In the genomic region with DNA sequence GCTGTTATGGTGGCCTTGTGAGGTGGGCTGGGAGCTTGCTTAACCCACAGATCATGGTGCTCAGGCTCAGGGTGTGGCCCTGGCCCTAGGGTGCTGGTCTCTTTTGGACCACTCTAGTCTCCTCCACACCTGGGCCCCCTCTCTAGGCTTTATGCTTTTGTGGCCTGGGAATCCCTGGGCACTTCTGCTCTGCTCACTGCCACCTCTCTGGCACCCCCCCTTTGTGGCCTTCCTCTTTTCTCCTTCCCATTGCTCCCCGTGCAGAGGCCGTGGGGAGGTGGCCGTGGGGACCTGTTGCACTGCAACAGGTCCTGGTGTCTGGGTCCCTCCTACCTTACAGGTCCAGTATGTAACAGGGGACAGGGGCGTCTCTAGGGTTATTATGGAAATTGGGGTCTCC, we compare ENCODE assay signal across 16 mouse cellular contexts.
"Had no signal": no experiment of that assay in that cellular context is flagged by ENCODE, and none has a peak within 500 bp of the region (broad histone marks: within the 10 kb centered on the region; RNA-seq: fewer than 3 reads in every experiment).

No protein-coding gene starts in this region.

- H3K27me3 ChIP-seq: lung, embryonic 15.5 days; stomach, embryonic 15.5 days had no signal

- H3K9ac ChIP-seq: liver, embryonic 14.5 days; lung, embryonic 15.5 days; midbrain, embryonic 12.5 days; neural tube, embryonic 12.5 days; stomach, embryonic 15.5 days had no signal

- DNase-seq: lung, adult 2 months; lung, postnatal 14 days; lung, postnatal 36 days; midbrain, embryonic 14.5 days; right cerebral cortex, postnatal 14 days; thymus, postnatal 14 days; thymus, postnatal 36 days had no signal

- H3K36me3 ChIP-seq: lung, embryonic 15.5 days; midbrain, embryonic 12.5 days; neural tube, embryonic 12.5 days; stomach, embryonic 15.5 days had no signal

- H3K4me3 ChIP-seq: lung, embryonic 15.5 days; megakaryocyte, embryonic 14.5 days; midbrain, embryonic 12.5 days; neural tube, embryonic 12.5 days; stomach, embryonic 15.5 days had no signal

- H3K27ac ChIP-seq: liver, embryonic 14.5 days; macrophage; midbrain, embryonic 12.5 days; neural tube, embryonic 12.5 days; stomach, embryonic 15.5 days; stomach, postnatal 0 days had no signal

- ATAC-seq: lung, postnatal 0 days had no signal

- H3K4me1 ChIP-seq: megakaryocyte, embryonic 14.5 days; midbrain, embryonic 12.5 days; neural tube, embryonic 12.5 days had no signal

- H3K4me2 ChIP-seq: lung, embryonic 15.5 days; midbrain, embryonic 12.5 days; neural tube, embryonic 12.5 days; stomach, embryonic 15.5 days had no signal

- H3K9me3 ChIP-seq: lung, embryonic 15.5 days; midbrain, embryonic 12.5 days; neural tube, embryonic 12.5 days; stomach, embryonic 15.5 days had no signal
